Mouse (Mus musculus) liver, embryonic 15.5 days (tissue): ENCODE data around the gene Ckap5. TPM values are rescaled to one million over a fixed set of nuclear protein-coding genes. Genes with fewer than 3 reads are reported as not detected.
A peak's percentile ranks its signal among the peaks of the same experiment; 100 is the strongest.

Experiments
- ATAC-seq: fragments of 200-750 bp; cut with Nextera tagmentation; 2 replicates; pipeline ENCODE4 v1.8.0; 2017; ENCODE audit warnings: moderate number of reproducible peaks, mild to moderate bottlenecking, moderate library complexity; ENCODE audit not compliant: insufficient read depth
- H3K27ac ChIP-seq: fragments of 300-500 bp; sonication (generic); replicated peaks from 2 replicates; pipeline ENCODE4 v1.5.1; 2015; ENCODE audit warnings: mild to moderate bottlenecking, inconsistent platforms
- H3K27me3 ChIP-seq: fragments of 300-500 bp; sonication (generic); 2 replicates; pipeline ENCODE4 v1.6.1; 2015; ENCODE audit warnings: mild to moderate bottlenecking, inconsistent platforms
- H3K36me3 ChIP-seq: fragments of 300-500 bp; sonication (generic); replicated peaks from 2 replicates; pipeline ENCODE4 v1.6.1; 2015; ENCODE audit warnings: moderate library complexity, mild to moderate bottlenecking, inconsistent platforms
- H3K4me1 ChIP-seq: fragments of 300-500 bp; sonication (generic); replicated peaks from 2 replicates; pipeline ENCODE4 v1.6.1; 2015; ENCODE audit warnings: inconsistent platforms
- H3K4me2 ChIP-seq: fragments of 300-500 bp; sonication (generic); 2 replicates; pipeline ENCODE4 v1.6.1; 2015; ENCODE audit warnings: moderate library complexity, mild to moderate bottlenecking, inconsistent platforms
- H3K4me3 ChIP-seq: fragments of 300-500 bp; sonication (generic); replicated peaks from 2 replicates; pipeline ENCODE4 v1.5.1; 2015; ENCODE audit warnings: mild to moderate bottlenecking, inconsistent platforms
- H3K9ac ChIP-seq: fragments of 300-500 bp; sonication (generic); 2 replicates; pipeline ENCODE4 v1.6.1; 2015; ENCODE audit warnings: moderate library complexity, mild to moderate bottlenecking, inconsistent platforms
- H3K9me3 ChIP-seq: fragments of 300-500 bp; sonication (generic); replicated peaks from 2 replicates; pipeline ENCODE4 v1.6.1; 2016; ENCODE audit warnings: inconsistent platforms
- WGBS: fragments of 180-500 bp; shearing (Covaris S2); methylation state at CpG from one replicate; pipeline ENCODE4 v1.1.7; 2015; ENCODE audit warnings: mixed read lengths; ENCODE audit not compliant: insufficient replicate concordance; 5-methylcytosine and 5-hydroxymethylcytosine counted together
- polyA plus RNA-seq: library from polyadenylated mRNA; unstranded; fragments of >200 nt; fragmentation: Nextera tagmentation; extraction: Ambion mirVana; gene quantifications from 2 replicates; pipeline ENCODE4 v1.2.1, GENCODE M21; 2015

The Ckap5 gene
- polyA plus RNA-seq, 1 experiment from 2014 or later: 40.6 TPM

DNA sequence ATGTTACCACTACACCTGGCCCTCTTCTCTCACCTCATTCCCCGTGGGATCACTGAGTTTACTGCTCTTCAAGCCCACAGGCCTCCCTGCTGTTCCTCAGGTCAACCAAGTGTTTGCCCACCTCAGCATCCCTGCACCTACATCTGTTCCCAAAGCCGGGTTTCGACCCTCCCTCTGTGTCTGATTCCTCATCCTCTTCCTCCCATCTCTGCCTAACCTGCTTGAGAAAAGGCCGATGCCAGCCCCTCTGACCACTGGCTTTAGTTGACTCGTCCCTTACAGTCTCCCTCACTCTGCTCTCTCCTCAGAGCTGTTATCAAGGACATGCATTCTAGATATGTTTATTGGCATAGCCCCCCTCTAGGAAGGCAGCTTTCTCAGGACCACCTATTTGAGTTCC lies 100.9 kb downstream of the Ckap5 start:
- Histone ChIP-seq H3K4me1 (0 out of 2 replicates have a peak, but pooled peaks cover 3% of the 10 kb centered on the region), H3K4me2 (no peak overlapping the region), H3K9me3 (no peaks in the 10 kb centered on the region), H3K27me3 (no peaks in the 10 kb centered on the region), H3K9ac (no peak overlapping the region), H3K36me3 (peaks cover 20% of the 10 kb centered on the region), H3K27ac (no peak overlapping the region), H3K4me3 (no peak overlapping the region)
- no peak for ATAC-seq
- 52% methylated on average over 5 of the region's 5 CpGs for WGBS

DNA sequence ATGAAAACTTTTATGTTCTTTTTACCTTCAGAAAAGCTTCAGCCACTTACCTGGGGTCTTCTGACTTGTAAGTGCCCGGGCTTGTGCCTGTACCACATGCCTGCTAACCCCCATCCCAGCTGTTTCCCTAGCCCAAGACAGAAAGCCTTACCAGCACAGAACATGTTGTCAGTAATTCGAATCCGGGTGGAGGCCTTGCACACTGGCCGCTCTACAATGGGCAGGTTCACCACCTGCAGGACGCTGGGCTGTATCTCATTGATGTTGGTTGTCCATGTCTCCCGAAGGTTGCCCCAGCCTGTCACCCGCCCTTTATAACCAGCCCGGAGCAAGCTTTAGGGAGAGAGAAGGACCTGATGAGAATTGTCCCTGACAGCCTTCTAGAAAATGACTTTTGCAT lies 101.6 kb downstream of the Ckap5 start:
- Histone ChIP-seq H3K9ac (no peak overlapping the region), H3K27ac (no peak overlapping the region), H3K4me2 (no peak overlapping the region), H3K36me3 (peaks cover 17% of the 10 kb centered on the region), H3K4me3 (no peak overlapping the region), H3K27me3 (no peaks in the 10 kb centered on the region), H3K4me1 (peaks cover 7% of the 10 kb centered on the region), H3K9me3 (no peaks in the 10 kb centered on the region)
- no peak for ATAC-seq
- 72% methylated on average over 8 of the region's 8 CpGs for WGBS

DNA sequence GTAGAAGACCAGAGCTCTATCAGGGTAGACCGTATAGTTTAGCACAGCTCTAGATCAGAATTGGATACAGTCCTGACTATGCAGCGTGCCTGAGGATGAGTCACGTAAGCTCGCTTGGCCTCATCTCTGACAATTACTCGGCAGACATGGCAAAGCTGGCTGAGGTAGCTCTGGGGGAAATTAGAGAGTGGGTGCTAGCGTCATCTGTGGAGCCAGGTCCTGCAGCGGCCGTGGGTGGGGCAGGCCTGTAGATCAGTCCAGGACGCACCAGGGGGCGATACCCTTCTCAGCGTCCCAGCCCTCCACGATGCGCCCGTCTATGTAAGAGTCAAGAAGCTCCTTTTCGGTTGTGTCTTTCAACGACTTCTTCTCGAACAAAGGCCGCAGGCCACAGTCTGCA lies 103.1 kb downstream of the Ckap5 start:
- H3K9me3 ChIP-seq: no peaks in the 10 kb centered on the region
- ATAC-seq: no peak

DNA sequence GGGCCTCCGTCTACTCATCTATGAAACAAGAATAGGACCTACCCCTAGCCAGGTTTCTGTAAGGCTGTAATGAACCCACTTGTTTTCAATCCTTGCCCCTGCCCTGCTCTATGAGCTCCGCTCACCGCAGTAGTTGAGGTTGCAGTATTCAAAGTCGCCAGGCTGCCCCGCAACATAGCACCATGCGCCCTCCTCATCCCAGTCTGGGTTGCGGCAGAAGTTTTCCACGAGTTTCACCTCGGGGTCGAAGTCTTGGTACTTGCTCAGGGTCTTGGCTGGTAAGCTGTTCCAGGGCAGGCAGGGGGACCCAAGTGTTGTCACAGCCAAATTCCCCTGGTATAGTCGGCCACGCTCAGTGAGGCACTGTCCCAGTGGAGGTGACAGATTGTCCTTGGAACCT lies 103.8 kb downstream of the Ckap5 start:
- Histone ChIP-seq H3K36me3 (peaks cover 6% of the 10 kb centered on the region), H3K9ac (no peak overlapping the region), H3K4me2 (no peak overlapping the region), H3K4me1 (peaks cover 23% of the 10 kb centered on the region), H3K4me3 (no peak overlapping the region), H3K27ac (no peak overlapping the region), H3K27me3 (no peaks in the 10 kb centered on the region), H3K9me3 (no peaks in the 10 kb centered on the region)
- 84% methylated on average over 12 of the region's 12 CpGs for WGBS
- no peak for ATAC-seq

More for the DNA sequence above, 103.1 kb downstream of the Ckap5 start:
- H3K4me3 ChIP-seq: no peak overlapping the region
- H3K4me1 ChIP-seq: peaks cover 16% of the 10 kb centered on the region
- H3K36me3 ChIP-seq: peaks cover 6% of the 10 kb centered on the region
- H3K4me2 ChIP-seq: no peak overlapping the region
- WGBS: 74% methylated on average over 18 of the region's 18 CpGs
- no peak overlapping the region for H3K9ac ChIP-seq
- H3K27me3 ChIP-seq: no peaks in the 10 kb centered on the region
- no peak overlapping the region for H3K27ac ChIP-seq

DNA sequence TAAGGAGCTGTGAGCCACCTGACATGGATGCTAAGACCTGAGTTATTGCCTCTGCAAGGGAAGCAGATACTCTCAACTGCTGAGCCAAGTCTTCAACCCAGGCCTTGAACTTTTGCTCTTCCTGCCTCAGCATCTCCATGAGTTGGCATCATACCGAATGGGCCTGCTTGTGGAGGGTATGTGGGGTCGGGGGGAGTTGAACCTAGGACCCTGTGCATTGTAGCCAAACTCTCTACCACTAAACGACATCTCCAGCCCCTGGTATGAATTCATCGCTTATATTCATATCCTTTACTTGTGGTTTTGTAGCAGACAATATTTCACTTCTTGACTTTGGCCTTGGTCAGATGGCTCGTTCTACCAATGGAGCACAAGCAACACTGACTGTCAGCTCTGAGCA lies 105.3 kb downstream of the Ckap5 start:
- Histone ChIP-seq H3K9me3 (no peaks in the 10 kb centered on the region), H3K4me2 (no peak overlapping the region), H3K36me3 (peaks cover 6% of the 10 kb centered on the region; the same call in 1 of the 2 replicates), H3K9ac (no peak overlapping the region), H3K4me1 (peaks cover 37% of the 10 kb centered on the region), H3K4me3 (no peak overlapping the region), H3K27me3 (no peaks in the 10 kb centered on the region), H3K27ac (no peak overlapping the region)
- WGBS: 65% methylated on average over 5 of the region's 5 CpGs
- ATAC-seq: no peak

DNA sequence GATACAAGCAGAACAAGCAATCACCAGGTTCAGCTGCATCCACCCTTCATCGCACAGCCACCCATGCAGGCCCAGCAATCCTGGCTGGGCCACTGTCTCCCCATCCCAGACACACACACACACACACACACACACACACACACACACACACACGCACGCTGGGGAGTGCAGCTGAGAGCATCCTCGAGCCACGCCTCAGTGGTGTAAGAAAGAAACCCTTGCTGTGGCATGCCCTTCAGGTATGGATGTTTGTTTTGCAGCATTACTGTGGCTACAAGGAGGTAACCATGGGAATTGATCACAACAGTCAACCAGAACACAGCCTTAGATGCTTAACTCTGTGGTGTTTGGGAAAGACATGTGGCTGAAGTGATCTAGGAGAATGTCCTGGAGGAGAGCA lies 105.8 kb downstream of the Ckap5 start:
- WGBS: 59% methylated on average over 5 of the region's 5 CpGs
- no peak overlapping the region for H3K4me3 ChIP-seq
- H3K4me2 ChIP-seq: peak overlapping the region; percentile 57; the same call in 1 of the 2 replicates
- peaks cover 40% of the 10 kb centered on the region for H3K4me1 ChIP-seq
- H3K36me3 ChIP-seq: peaks cover 6% of the 10 kb centered on the region; the same call in 1 of the 2 replicates
- H3K9ac ChIP-seq: no peak overlapping the region
- H3K27me3 ChIP-seq: no peaks in the 10 kb centered on the region
- H3K9me3 ChIP-seq: no peaks in the 10 kb centered on the region
- no peak overlapping the region for H3K27ac ChIP-seq
- no peak for ATAC-seq

DNA sequence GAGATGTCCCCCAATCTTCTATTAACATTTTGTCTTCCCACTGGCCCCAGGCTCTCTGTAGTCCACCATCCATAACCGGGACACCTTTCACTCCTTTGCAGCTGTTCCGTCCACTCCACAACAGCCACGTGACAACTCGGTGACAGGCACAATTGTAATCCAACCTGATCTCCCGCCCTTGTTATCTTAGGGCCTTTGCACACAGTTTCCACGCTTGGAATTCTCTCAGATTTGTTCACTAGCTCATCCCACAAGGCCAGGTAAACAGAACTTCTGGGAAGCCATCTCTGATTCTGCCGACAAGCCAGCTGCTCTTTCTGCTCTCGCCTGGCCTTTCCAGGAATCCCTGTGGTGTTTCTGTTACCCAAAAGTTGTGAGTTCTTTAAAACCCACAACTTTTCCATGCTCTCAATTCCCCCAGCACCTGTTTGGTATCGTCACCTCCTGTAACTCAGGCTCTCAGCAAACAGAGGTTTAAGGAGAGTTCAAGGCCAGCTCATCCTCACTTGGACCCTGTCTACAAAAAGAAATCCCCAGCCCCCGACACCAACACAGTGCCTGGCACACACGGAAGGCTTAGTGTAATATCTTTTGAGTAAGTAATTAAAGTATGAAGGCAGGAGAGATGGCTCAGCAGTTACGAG lies 106.9 kb downstream of the Ckap5 start:
- H3K27me3 ChIP-seq: no peaks in the 10 kb centered on the region
- H3K4me3 ChIP-seq: no peak overlapping the region
- H3K4me2 ChIP-seq: peak overlapping the region; percentile 57
- H3K9ac ChIP-seq: no peak overlapping the region
- no peak overlapping the region for H3K27ac ChIP-seq
- no peak for ATAC-seq
- H3K4me1 ChIP-seq: peaks cover 38% of the 10 kb centered on the region
- H3K36me3 ChIP-seq: peaks cover 6% of the 10 kb centered on the region; the same call in 1 of the 2 replicates
- no peaks in the 10 kb centered on the region for H3K9me3 ChIP-seq
- WGBS: 64% methylated on average over 12 of the region's 12 CpGs

DNA sequence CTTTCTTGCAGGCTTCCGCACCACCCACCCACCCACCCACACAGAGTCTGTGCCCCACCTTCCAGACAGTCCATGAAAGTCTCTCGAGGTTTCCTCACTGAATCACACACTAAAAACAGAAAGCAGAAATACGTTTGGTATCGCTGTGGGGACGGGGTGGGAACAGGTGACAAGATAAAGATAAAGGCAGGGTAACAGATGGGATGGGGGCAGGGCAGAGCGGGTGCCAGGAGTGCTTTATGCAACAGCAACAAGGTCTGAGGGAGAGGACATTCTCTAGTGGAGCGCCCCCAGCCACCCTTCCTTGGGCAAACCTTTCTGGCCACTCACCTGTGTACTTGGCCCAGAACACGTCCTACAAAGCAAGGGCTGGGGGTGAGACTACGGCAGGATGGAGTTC lies 108.3 kb downstream of the Ckap5 start:
- Histone ChIP-seq H3K27me3 (no peaks in the 10 kb centered on the region), H3K4me2 (peak overlapping the region; percentile 57), H3K9me3 (no peaks in the 10 kb centered on the region), H3K36me3 (peaks cover 4% of the 10 kb centered on the region; the same call in 1 of the 2 replicates), H3K27ac (peak overlapping the region; percentile 78), H3K9ac (peak overlapping the region; percentile 46; the same call in 1 of the 2 replicates), H3K4me1 (peaks cover 38% of the 10 kb centered on the region), H3K4me3 (peak overlapping the region; percentile 47)
- peak; percentile 59 for ATAC-seq
- WGBS: 22% methylated on average over 9 of the region's 9 CpGs

DNA sequence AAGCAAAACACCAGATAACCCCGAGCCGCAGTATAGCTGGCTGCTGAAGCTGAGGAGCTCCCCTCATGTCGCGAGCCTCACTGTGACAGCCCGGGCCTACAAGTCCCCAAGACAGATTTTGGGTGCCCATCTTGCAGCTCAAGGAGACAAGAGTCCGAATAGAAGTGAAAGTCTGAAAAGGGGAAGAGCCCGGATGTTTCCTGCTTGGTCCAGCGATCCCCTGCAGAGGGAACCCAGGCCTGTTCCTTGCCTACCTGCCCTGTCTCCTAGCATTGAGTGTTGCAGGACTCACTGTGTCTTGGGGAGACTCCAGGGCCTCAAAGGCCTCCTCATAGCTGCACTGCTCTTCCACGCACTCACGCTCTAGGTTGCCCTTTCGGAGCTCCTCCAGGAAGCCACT lies 108.9 kb downstream of the Ckap5 start:
- H3K9ac ChIP-seq: peak overlapping the region; percentile 46
- no peaks in the 10 kb centered on the region for H3K27me3 ChIP-seq
- H3K4me1 ChIP-seq: peaks cover 44% of the 10 kb centered on the region
- H3K4me3 ChIP-seq: peak overlapping the region; percentile 47
- no peak for ATAC-seq
- H3K27ac ChIP-seq: peak overlapping the region; percentile 78
- peaks cover 4% of the 10 kb centered on the region; the same call in 1 of the 2 replicates for H3K36me3 ChIP-seq
- peak overlapping the region; percentile 57 for H3K4me2 ChIP-seq
- WGBS: 54% methylated on average over 11 of the region's 11 CpGs
- H3K9me3 ChIP-seq: no peaks in the 10 kb centered on the region

DNA sequence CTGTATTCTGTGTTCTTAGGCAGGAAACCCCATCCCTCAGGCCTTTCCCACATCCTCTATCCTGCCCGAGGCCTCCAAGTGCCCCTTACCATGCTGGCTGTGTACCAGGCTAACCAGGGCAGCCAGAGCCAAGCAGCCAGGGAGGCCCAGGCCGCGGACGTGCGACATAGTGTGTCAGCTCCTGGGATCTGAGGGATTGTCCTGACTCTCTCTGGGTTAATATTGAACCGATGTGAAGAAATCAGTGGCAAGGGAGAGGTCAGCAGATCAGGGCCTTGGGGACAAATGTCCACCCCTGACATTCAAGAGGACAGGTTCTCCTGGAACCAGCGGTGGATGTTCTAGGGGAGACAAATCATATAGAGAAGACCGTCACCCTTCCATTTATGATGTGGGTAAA lies 109.7 kb downstream of the Ckap5 start, which contains the start of gene F2:
Gene F2 (minus strand): TSS at position 186 of the 400 bp plus-strand sequence.
- Histone ChIP-seq H3K9me3 (no peaks in the 10 kb centered on the region), H3K36me3 (peaks cover 4% of the 10 kb centered on the region; the same call in 1 of the 2 replicates), H3K4me2 (peak within 1 kb of the TSS; percentile 57), H3K27ac (peak within 1 kb of the TSS; percentile 78), H3K4me3 (peak within 1 kb of the TSS; percentile 47), H3K9ac (peak within 1 kb of the TSS; percentile 46), H3K27me3 (no peaks in the 10 kb centered on the region), H3K4me1 (peaks cover 48% of the 10 kb centered on the region)
- 75% methylated on average over 8 of the region's 8 CpGs for WGBS
- ATAC-seq: peak; percentile 49

DNA sequence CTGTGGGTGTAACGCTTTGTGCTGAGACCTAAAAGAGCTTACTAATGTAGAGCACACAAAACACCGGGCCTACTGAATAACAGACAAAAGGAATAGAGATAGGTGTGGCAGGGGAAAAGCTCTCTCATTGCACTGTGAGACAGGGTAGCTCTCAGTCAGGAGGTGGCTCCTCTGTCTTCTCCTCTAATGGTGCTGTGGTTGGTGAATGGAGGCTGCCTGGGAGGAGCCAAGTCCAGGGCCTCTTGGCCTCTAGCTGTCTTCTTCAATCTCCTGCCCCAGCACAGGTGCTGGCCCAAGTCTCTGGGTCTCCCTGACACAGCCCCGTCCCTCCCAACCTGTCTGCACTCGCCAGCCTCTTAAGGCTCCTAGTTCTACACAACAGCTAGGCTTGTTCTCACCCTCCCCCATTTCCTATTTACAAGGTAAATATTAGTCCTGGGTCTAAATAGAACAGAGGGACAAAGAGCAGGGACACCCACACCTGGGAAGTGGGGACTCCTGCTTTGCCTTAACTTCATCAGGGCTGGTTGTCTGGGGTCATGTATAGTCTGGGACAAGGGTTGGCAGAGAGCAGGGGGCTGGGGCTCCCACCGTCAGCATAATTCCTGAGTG lies 110.3 kb downstream of the Ckap5 start:
- H3K27ac ChIP-seq: peak overlapping the region; percentile 78
- no peak overlapping the region for H3K9ac ChIP-seq
- H3K4me2 ChIP-seq: peak overlapping the region; percentile 35
- H3K4me1 ChIP-seq: peaks cover 53% of the 10 kb centered on the region
- H3K4me3 ChIP-seq: no peak overlapping the region
- peaks cover 4% of the 10 kb centered on the region; the same call in 1 of the 2 replicates for H3K36me3 ChIP-seq
- H3K27me3 ChIP-seq: no peaks in the 10 kb centered on the region
- ATAC-seq: peak; percentile 58
- H3K9me3 ChIP-seq: no peaks in the 10 kb centered on the region
- 58% methylated on average over 5 of the region's 5 CpGs for WGBS
